Mouse (Mus musculus): ENCODE results near the gene Arv1.

Arv1 gene

GRCm38 (mm10) chr8:124732828-124733227 lies 10.9 kb downstream of the Arv1 start:
- no peak for DNase-seq

GRCm38 (mm10) chr8:124735371-124735911 lies 13.5 kb downstream of the Arv1 start:
- no peak for DNase-seq

GRCm38 (mm10) chr8:124739268-124739667 lies 17.3 kb downstream of the Arv1 start:
- DNase-seq: no peak

GRCm38 (mm10) chr8:124746661-124747060 lies 24.7 kb downstream of the Arv1 start:
- DNase-seq: no peak

- DNase-seq: peak; percentile 43 to 47
Observed at GRCm38 (mm10) chr8:124751191-124751590, 29.3 kb downstream of the Arv1 start.

- peak; percentile 79 to 83 for DNase-seq
Observed at GRCm38 (mm10) chr8:124751709-124752173, 29.8 kb downstream of the Arv1 start, which contains the start of gene Fam89a. Gene Fam89a, minus strand, starts transcription at chr8:124751832.

GRCm38 (mm10) chr8:124752325-124752862 lies 30.5 kb downstream of the Arv1 start:
- no peak for DNase-seq

GRCm38 (mm10) chr8:124754101-124754791 lies 32.3 kb downstream of the Arv1 start:
- DNase-seq: peak in 1 of 2 experiments; percentile 31

- DNase-seq: no peak
Observed at GRCm38 (mm10) chr8:124754792-124755190, 32.9 kb downstream of the Arv1 start.

- no peak for DNase-seq
Observed at GRCm38 (mm10) chr8:124755481-124755880, 33.5 kb downstream of the Arv1 start.

- DNase-seq: no peak
Observed at GRCm38 (mm10) chr8:124756153-124756552, 34.2 kb downstream of the Arv1 start.

GRCm38 (mm10) chr8:124756601-124757000 lies 34.7 kb downstream of the Arv1 start:
- DNase-seq: no peak

GRCm38 (mm10) chr8:124758544-124758943 lies 36.6 kb downstream of the Arv1 start:
- peak; percentile 37 to 64 for DNase-seq

GRCm38 (mm10) chr8:124763061-124763460 lies 41.1 kb downstream of the Arv1 start:
- no peak for DNase-seq

- no peak for DNase-seq
Observed at GRCm38 (mm10) chr8:124772389-124772788, 50.5 kb downstream of the Arv1 start.

- peak; percentile 62 to 74 for DNase-seq
Observed at GRCm38 (mm10) chr8:124775695-124776094, 53.8 kb downstream of the Arv1 start.

- DNase-seq: peak; percentile 25 to 43
Observed at GRCm38 (mm10) chr8:124780236-124780635, 58.3 kb downstream of the Arv1 start.

- no peak for DNase-seq
Observed at GRCm38 (mm10) chr8:124782431-124782830, 60.5 kb downstream of the Arv1 start.

GRCm38 (mm10) chr8:124783228-124783627 lies 61.3 kb downstream of the Arv1 start:
- no peak for DNase-seq
